Mouse (Mus musculus): ENCODE data around the gene Nudt6. TPM values are rescaled to one million over a fixed set of nuclear protein-coding genes. Genes with fewer than 3 reads are reported as not detected.

Gene Nudt6
- polyA plus RNA-seq, 1 experiment from 2014 or later = 13.2 TPM

DNA sequence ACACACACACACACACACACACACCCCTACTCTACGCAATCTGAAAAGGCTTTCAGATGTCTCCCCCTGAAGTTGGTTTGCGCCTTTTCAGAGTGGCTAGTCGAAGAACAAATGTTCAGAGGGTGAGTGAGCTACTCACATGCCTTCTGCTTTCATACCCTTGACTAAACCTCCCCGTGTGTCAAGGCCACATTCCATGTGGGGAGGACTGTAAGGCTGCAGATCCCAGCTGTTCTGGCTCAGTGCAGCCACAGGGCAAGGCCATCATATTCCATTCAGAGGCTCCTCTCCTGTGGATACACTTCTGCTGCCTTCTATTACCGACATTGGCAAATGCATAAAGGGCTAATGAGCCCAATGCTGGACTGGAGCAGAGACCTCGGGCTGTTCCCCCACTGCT lies 41.6 kb downstream of the Nudt6 start:
- ATAC-seq (replicated peaks; ENCODE audit: insufficient number of reproducible peaks, low FRiP score, low TSS enrichment) = no peak
- Histone ChIP-seq H3K9ac (ENCODE audit: low read depth, low read length) (no peak overlapping the region), H3K27ac (ENCODE audit: low read depth, low read length) (no peak overlapping the region), H3K36me3 (ENCODE audit: control insufficient read depth, insufficient read depth, low read length) (no peaks in the 10 kb centered on the region), H3K4me1 (ENCODE audit: control insufficient read depth, insufficient read depth, low read length) (peaks cover 4% of the 10 kb centered on the region; the same call in 1 of the 2 replicates), H3K27me3 (ENCODE audit: control insufficient read depth, insufficient read depth, low read length) (no peaks in the 10 kb centered on the region), H3K4me2 (no peak overlapping the region), H3K9me3 (replicated peaks; ENCODE audit: control insufficient read depth, low read length) (no peaks in the 10 kb centered on the region), H3K4me3 (ENCODE audit: low read depth, low read length) (no peak overlapping the region)
- 67% methylated on average over 6 of the region's 6 CpGs for WGBS (ENCODE audit: insufficient replicate concordance)

DNA sequence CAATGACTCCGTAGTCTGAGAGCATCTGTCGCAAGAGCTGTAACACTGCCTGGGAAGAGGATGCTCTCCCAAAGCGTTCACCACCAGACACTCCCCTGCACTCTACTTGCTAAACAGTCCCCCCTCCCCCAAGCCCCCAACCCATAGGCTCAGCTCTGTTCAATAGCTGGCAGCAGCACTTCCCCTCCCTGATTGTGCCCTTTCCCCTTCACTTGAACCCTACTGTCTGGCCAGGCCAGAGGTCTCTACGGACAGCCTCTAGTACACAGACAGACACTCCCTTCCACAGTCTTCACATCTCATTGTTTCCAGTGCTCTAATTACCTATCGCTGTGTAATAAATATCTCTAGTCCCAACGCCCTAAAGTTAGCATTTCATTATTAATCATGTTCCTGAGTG lies 42.1 kb downstream of the Nudt6 start:
- H3K4me3 ChIP-seq (ENCODE audit: low read depth, low read length) = no peak overlapping the region
- no peak overlapping the region for H3K27ac ChIP-seq (ENCODE audit: low read depth, low read length)
- ATAC-seq (replicated peaks; ENCODE audit: insufficient number of reproducible peaks, low FRiP score, low TSS enrichment) = no peak
- H3K4me2 ChIP-seq = no peak overlapping the region
- no peak overlapping the region for H3K9ac ChIP-seq (ENCODE audit: low read depth, low read length)
- H3K27me3 ChIP-seq (ENCODE audit: control insufficient read depth, insufficient read depth, low read length) = no peaks in the 10 kb centered on the region
- H3K9me3 ChIP-seq (replicated peaks; ENCODE audit: control insufficient read depth, low read length) = no peaks in the 10 kb centered on the region
- peaks cover under 1% of the 10 kb centered on the region; the same call in 1 of the 2 replicates for H3K4me1 ChIP-seq (ENCODE audit: control insufficient read depth, insufficient read depth, low read length)
- H3K36me3 ChIP-seq (ENCODE audit: control insufficient read depth, insufficient read depth, low read length) = no peaks in the 10 kb centered on the region
- WGBS (ENCODE audit: insufficient replicate concordance) = 79% methylated on average over 6 of the region's 6 CpGs

DNA sequence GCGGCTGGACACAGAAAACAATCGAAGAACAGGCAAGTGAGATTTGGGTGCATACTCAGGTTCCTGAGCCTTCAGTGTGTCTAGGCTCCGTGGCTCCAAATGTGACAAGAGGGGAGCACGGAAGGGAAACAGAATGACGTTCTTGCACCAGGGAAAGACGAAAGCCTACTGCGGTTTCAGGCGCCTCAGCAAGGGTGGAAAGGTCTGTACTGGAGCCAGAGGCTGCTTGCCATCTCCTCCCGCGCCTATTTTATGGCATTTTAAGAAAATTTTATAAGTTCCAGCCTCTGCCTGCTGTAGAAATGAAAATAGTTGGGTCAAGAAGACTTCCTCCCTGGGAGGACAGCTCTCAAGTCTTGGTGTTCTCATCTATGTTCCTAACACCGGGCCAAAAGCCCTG lies 46.3 kb downstream of the Nudt6 start:
- no peak overlapping the region for H3K9ac ChIP-seq (ENCODE audit: low read depth, low read length)

GRCm38 (mm10) chr3:37370407-37370806 lies 49.6 kb downstream of the Nudt6 start:
- WGBS (ENCODE audit: insufficient replicate concordance) = 63% methylated on average over 4 of the region's 4 CpGs
- Histone ChIP-seq H3K4me2 (no peak overlapping the region), H3K4me1 (ENCODE audit: control insufficient read depth, insufficient read depth, low read length) (peaks cover 5% of the 10 kb centered on the region; the same call in 1 of the 2 replicates), H3K4me3 (ENCODE audit: low read depth, low read length) (no peak overlapping the region), H3K27ac (ENCODE audit: low read depth, low read length) (no peak overlapping the region), H3K9me3 (replicated peaks; ENCODE audit: control insufficient read depth, low read length) (no peaks in the 10 kb centered on the region), H3K9ac (ENCODE audit: low read depth, low read length) (no peak overlapping the region), H3K27me3 (ENCODE audit: control insufficient read depth, insufficient read depth, low read length) (no peaks in the 10 kb centered on the region), H3K36me3 (ENCODE audit: control insufficient read depth, insufficient read depth, low read length) (no peaks in the 10 kb centered on the region)
- ATAC-seq (replicated peaks; ENCODE audit: insufficient number of reproducible peaks, low FRiP score, low TSS enrichment) = no peak

More for the DNA sequence above, 46.3 kb downstream of the Nudt6 start:
- Histone ChIP-seq H3K4me2 (no peak overlapping the region), H3K9me3 (replicated peaks; ENCODE audit: control insufficient read depth, low read length) (no peaks in the 10 kb centered on the region), H3K4me1 (ENCODE audit: control insufficient read depth, insufficient read depth, low read length) (no peaks in the 10 kb centered on the region), H3K36me3 (ENCODE audit: control insufficient read depth, insufficient read depth, low read length) (no peaks in the 10 kb centered on the region), H3K4me3 (ENCODE audit: low read depth, low read length) (no peak overlapping the region), H3K27ac (ENCODE audit: low read depth, low read length) (no peak overlapping the region), H3K27me3 (ENCODE audit: control insufficient read depth, insufficient read depth, low read length) (no peaks in the 10 kb centered on the region)
- WGBS (ENCODE audit: insufficient replicate concordance) = 84% methylated on average over 11 of the region's 11 CpGs
- ATAC-seq (replicated peaks; ENCODE audit: insufficient number of reproducible peaks, low FRiP score, low TSS enrichment) = no peak

- no peak overlapping the region for H3K9ac ChIP-seq (ENCODE audit: low read depth, low read length)
- H3K4me2 ChIP-seq = no peak overlapping the region
- no peak overlapping the region for H3K27ac ChIP-seq (ENCODE audit: low read depth, low read length)
- no peaks in the 10 kb centered on the region for H3K9me3 ChIP-seq (replicated peaks; ENCODE audit: control insufficient read depth, low read length)
- 38% methylated on average over 4 of the region's 4 CpGs for WGBS (ENCODE audit: insufficient replicate concordance)
- H3K4me3 ChIP-seq (ENCODE audit: low read depth, low read length) = no peak overlapping the region
- H3K27me3 ChIP-seq (ENCODE audit: control insufficient read depth, insufficient read depth, low read length) = no peaks in the 10 kb centered on the region
- peaks cover 5% of the 10 kb centered on the region; the same call in 1 of the 2 replicates for H3K4me1 ChIP-seq (ENCODE audit: control insufficient read depth, insufficient read depth, low read length)
- no peak for ATAC-seq (replicated peaks; ENCODE audit: insufficient number of reproducible peaks, low FRiP score, low TSS enrichment)
- H3K36me3 ChIP-seq (ENCODE audit: control insufficient read depth, insufficient read depth, low read length) = no peaks in the 10 kb centered on the region
Observed at GRCm38 (mm10) chr3:37366381-37367053, 53.5 kb downstream of the Nudt6 start.

DNA sequence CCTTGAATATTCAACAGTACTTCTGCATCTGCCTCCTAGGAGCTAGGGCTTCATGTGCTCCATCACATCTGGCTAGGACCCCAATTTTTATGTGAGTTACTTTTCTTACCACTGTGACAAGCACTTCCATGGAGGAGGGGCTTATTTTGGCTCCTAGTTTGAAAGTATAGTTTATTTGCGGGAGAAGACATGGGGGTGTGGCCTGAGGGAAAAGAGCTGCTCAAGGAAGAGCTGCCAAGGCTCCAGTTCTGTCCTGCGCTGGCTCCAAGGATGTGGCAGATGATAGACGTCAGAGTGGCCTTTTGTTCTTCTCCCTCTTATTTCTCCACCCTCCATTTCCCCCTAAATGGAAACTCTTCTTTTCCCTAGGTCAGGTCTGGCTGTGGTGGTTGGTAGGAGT lies 54.0 kb downstream of the Nudt6 start:
- Histone ChIP-seq H3K4me1 (ENCODE audit: control insufficient read depth, insufficient read depth, low read length) (peaks cover 5% of the 10 kb centered on the region; the same call in 1 of the 2 replicates), H3K4me3 (ENCODE audit: low read depth, low read length) (no peak overlapping the region), H3K27me3 (ENCODE audit: control insufficient read depth, insufficient read depth, low read length) (no peaks in the 10 kb centered on the region), H3K9ac (ENCODE audit: low read depth, low read length) (no peak overlapping the region), H3K4me2 (no peak overlapping the region), H3K36me3 (ENCODE audit: control insufficient read depth, insufficient read depth, low read length) (no peaks in the 10 kb centered on the region), H3K27ac (ENCODE audit: low read depth, low read length) (no peak overlapping the region), H3K9me3 (replicated peaks; ENCODE audit: control insufficient read depth, low read length) (no peaks in the 10 kb centered on the region)
- WGBS (ENCODE audit: insufficient replicate concordance) = 39% methylated on average over 3 of the region's 3 CpGs
- ATAC-seq (replicated peaks; ENCODE audit: insufficient number of reproducible peaks, low FRiP score, low TSS enrichment) = no peak

DNA sequence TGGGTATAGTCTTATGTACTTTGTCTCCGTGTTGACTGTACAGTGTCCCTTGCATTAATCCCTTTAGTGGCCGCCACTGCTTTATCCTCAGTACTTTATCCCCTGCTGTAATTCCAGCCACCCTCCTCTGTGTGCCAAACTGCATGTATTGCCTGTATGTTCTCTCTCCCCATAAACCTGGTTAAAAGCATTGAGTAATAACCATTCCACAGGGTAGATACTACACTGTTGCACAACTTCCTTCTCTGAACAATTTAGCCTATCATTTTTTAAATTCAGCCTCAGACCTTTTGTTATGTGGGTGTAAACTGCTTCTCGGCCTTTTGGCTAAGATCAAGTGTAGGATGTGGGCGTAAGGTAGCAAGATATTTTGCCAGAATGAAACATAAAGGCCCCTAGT lies 54.9 kb downstream of the Nudt6 start:
- H3K4me1 ChIP-seq (ENCODE audit: control insufficient read depth, insufficient read depth, low read length) = peaks cover 5% of the 10 kb centered on the region; the same call in 1 of the 2 replicates
- no peaks in the 10 kb centered on the region for H3K36me3 ChIP-seq (ENCODE audit: control insufficient read depth, insufficient read depth, low read length)
- 75% methylated on average over 4 of the region's 4 CpGs for WGBS (ENCODE audit: insufficient replicate concordance)
- no peaks in the 10 kb centered on the region for H3K9me3 ChIP-seq (replicated peaks; ENCODE audit: control insufficient read depth, low read length)
- no peak overlapping the region for H3K27ac ChIP-seq (ENCODE audit: low read depth, low read length)
- no peak overlapping the region for H3K4me3 ChIP-seq (ENCODE audit: low read depth, low read length)
- no peak overlapping the region for H3K4me2 ChIP-seq
- H3K9ac ChIP-seq (ENCODE audit: low read depth, low read length) = no peak overlapping the region
- no peak for ATAC-seq (replicated peaks; ENCODE audit: insufficient number of reproducible peaks, low FRiP score, low TSS enrichment)
- H3K27me3 ChIP-seq (ENCODE audit: control insufficient read depth, insufficient read depth, low read length) = no peaks in the 10 kb centered on the region

DNA sequence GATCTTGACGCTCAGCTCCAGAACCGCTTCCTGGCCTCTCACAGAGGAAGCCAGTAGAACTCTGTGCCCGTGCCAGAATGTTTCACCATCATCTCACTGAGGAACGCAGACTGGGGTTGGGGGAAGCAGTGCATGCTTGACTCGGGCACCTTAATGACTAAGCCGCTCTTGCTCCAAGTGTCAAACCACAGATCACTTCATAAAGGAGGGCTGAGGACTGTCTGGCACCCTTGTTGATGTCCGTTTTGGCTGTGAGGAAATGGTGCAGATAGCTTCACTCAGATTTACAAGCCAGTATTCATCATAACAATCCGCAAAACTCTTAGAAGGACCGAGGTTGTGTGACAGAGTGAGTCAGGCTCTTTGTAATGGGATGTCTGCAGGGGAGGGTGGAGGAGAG lies 59.3 kb downstream of the Nudt6 start:
- Histone ChIP-seq H3K36me3 (ENCODE audit: control insufficient read depth, insufficient read depth, low read length) (no peaks in the 10 kb centered on the region), H3K9me3 (replicated peaks; ENCODE audit: control insufficient read depth, low read length) (no peaks in the 10 kb centered on the region), H3K4me3 (ENCODE audit: low read depth, low read length) (no peak overlapping the region), H3K9ac (ENCODE audit: low read depth, low read length) (no peak overlapping the region), H3K4me1 (ENCODE audit: control insufficient read depth, insufficient read depth, low read length) (no peaks in the 10 kb centered on the region), H3K4me2 (no peak overlapping the region), H3K27me3 (ENCODE audit: control insufficient read depth, insufficient read depth, low read length) (no peaks in the 10 kb centered on the region), H3K27ac (ENCODE audit: low read depth, low read length) (no peak overlapping the region)
- WGBS (ENCODE audit: insufficient replicate concordance) = 67% methylated on average over 9 of the region's 9 CpGs
- no peak for ATAC-seq (replicated peaks; ENCODE audit: insufficient number of reproducible peaks, low FRiP score, low TSS enrichment)
